Mouse (Mus musculus) adrenal gland, adult 2 months (tissue): ENCODE measurements around the gene Timm44. TPM values are rescaled to one million over a fixed set of nuclear protein-coding genes. Genes with fewer than 3 reads are reported as not detected.
"Not testable (repeated sequence)": the region's sequence is repeated elsewhere in the genome, so short reads cannot be mapped to it uniquely, and the experiment has no call there.

Experiments used
- DNase-seq: peaks from one replicate; pipeline ENCODE4 v3.0.0; 2021
- polyA plus RNA-seq: library from polyadenylated mRNA; depleted of rRNA; stranded (reverse); fragments of >200 nt; gene quantifications from 2 replicates; pipeline ENCODE4 v1.2.3, GENCODE M21; 2012
- total RNA-seq, 2 experiments: library from RNA; stranded (reverse); gene quantifications; 2 replicates each; pipeline ENCODE4 v1.2.3; 2021

The Timm44 gene
- total and polyA plus RNA-seq, 3 experiments = 76.8 to 98.6 (median 85.8) TPM

DNA sequence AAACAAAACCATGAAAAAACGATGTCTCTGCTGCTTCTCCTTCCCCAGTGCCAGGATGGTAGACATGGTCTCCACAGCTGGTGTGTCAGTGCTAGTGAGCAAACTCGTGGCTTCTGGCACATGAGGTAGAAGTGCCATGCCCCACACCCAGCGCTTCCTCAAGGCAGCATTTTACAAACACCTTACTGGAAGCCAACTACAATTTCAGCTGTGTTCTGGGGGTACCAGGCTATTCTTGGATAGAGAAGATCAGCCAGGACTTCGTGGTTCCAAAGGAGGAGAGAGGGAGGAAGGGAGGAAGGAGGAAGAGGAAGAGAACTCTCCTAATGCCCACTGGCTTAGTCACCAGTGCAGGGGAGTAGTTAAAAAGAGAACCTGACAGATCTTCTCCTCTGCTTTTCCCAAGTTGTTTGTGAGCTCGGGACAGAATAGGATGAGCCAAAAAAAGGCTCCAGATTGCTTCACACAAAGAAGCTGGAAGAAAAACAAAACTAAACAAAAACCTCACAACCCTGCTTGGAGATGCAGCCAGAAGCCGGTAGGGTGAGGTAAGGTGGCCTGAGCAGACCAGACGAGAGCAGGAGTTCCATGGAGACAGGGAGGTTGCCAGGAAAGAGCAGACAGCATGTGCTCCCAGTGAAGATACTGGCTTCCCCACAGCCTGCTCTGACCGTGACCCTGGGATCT is 12.5 kb downstream of the Timm44 start:
- no peak for DNase-seq

DNA sequence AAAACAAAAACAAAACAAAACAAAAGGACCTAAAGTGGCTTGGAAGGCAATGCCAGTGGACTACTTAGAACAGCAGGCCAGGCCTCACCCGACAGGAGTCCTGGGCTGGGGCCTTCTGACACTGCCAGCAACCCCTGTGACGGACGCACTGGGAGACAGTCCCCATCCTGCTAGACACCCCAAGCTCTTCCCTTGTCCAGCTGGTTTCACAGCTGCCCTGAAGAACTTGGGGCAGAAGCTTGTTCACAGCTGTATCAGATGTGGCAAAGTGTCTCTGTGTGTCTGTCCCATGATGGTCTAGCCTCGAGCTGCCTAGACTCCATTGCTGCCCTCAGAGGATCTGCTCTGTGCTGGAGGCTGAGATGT is 15.9 kb downstream of the Timm44 start:
- DNase-seq = no peak

DNA sequence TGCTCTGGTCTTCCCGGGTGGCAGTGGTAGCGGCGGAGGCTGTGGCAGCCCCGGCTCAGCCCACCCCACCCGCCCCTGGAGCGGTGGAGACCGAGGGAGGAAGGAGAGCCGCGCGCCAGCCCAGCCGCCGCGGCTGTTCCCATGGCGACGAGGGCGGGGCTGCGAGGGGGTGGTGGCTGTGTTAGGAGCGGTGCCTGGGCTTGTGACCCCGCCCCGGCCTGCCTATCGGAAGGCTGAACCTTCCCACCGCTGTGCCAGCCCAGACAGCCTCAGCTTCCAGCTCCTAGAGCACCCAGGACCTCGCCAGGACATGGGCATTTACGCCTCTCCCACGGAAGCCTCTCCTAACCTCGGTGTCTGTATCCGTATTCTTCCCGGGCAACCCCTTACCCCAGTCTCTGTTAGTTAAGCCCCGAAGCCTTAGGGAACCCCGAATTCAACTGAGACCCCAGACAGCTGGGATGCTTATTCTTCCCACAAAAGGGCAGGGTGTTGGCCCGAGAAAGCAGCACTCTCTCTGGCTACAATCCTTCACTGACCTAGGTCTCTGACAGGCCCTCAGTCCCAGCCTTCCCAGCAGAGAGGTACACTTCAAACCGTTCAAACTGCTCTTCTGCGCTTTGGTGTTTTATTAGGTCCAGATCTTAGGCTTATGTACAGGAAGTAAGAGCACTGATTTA is 16.4 kb downstream of the Timm44 start, which contains the start of gene Ctxn1:
TSS of gene Ctxn1 (minus strand) at position 150 of the 680 bp plus-strand sequence.
- DNase-seq = peak; percentile 98

DNA sequence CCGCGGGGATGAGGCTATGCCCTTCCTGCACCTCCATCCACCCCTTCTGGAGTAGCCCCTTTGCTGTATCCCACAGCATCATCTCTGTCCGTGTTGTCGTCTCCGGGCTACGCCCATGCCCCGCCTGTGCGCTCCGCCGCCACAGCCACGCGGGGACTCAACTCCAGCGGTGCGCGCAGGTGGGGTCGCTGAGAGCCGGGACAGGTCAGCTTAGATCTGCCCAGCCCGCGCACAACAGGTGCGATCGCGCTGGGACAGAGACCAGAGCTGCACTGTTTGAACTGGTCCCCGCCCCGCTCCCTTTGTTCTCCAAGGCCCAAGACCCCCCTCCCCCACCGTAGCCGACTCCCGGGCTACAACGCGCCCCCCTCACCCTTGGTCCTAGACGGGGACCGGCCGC is 17.0 kb downstream of the Timm44 start:
- no peak for DNase-seq

DNA sequence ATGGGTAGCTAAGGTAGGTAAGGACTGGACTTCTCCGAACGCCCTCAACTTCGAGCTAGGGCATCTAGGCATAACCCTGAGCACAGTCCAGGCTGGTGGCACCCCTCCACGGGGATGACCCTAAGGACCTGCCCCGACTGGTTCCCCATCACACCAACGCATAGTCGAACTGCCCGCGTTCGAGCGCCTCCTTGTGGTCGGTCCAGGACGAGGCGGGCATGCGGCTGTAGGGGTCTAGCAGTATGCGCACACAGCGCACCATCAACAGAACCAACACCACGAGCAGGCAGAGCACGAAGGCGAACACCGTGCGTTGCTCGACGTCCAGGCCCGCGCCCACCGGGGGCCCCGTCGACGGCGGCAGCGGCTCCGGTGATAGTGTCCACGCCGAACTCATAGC is 17.5 kb downstream of the Timm44 start:
- peak; percentile 67 for DNase-seq

DNA sequence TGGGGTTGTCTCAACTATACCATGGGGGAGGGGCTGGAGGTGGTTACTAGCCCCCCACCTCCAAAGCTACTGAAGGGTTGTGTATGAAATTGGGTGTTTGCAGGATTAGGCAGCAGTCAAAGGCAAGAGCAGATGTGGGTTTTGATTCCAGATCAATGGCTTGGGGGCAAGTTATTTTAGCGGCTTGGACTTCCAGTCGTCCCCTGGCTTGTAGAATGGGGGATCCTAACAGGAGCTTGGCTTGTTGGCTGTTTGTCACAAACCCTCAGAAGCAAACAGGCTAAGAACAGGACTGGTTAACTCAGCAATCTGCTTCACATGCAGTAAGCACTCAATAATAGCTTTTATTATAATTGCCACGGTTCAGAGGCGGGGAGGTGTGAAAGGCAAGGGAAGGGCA is 18.4 kb downstream of the Timm44 start:
- DNase-seq = no peak

DNA sequence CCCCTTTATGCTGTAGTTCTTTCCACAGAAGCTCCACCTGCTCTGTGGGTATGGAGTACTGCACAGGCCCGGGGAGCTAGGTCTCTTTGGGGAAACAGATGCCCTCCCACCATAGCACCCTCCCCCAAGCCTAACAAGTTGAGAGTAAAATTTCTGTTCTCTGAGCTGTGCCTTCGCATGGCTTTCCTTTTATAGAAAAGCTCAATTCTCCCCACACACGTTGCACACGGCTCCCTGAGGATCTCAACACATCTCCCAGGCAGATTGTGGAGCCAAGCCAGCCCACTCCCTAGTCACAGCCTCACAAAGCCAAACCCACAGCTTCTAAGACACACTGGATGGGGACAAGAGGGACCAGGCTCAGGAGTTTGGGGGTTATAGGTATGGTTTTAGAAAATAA is 18.8 kb downstream of the Timm44 start:
- no peak for DNase-seq

DNA sequence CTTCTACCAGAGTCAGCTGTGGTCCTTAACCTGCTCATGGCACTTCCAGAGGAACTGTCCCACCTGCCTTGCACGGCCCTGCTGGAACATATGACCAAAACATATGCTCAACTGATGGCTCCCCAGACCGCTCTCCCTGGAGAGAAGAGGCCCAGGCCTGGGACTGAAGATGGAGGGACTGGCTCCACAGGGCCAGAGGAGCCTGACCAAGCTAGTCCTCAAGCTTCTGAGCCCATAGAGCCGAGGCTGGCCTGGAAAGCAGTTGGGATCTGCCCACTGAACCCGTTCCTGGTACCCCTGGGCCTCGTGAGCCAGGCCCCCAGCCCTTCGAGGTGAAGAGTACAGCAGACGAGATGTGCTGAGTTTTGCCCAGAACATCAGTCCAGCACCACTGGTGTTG is 20.2 kb downstream of the Timm44 start:
- DNase-seq = not testable (repeated sequence)

DNA sequence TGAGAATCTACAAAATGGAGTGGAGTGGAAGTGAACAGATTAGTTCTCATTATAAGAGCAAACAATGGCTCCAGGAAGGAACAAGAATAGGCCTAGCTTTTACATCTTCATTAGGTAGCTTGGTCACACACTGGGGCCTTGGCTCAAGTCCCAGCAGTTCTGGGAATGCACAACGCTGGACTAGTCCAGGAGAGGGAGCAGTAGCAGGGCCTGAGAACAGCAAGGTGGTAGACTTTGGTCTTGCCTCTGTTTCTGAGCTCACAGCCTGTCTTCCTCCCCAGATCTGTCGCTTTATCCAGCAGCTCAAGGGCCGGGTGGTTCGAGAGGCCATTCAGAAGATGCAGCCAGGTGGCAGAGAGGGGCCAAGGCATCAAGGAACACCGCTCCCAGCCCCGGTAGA is 21.7 kb downstream of the Timm44 start:
- DNase-seq = peak; percentile 73

DNA sequence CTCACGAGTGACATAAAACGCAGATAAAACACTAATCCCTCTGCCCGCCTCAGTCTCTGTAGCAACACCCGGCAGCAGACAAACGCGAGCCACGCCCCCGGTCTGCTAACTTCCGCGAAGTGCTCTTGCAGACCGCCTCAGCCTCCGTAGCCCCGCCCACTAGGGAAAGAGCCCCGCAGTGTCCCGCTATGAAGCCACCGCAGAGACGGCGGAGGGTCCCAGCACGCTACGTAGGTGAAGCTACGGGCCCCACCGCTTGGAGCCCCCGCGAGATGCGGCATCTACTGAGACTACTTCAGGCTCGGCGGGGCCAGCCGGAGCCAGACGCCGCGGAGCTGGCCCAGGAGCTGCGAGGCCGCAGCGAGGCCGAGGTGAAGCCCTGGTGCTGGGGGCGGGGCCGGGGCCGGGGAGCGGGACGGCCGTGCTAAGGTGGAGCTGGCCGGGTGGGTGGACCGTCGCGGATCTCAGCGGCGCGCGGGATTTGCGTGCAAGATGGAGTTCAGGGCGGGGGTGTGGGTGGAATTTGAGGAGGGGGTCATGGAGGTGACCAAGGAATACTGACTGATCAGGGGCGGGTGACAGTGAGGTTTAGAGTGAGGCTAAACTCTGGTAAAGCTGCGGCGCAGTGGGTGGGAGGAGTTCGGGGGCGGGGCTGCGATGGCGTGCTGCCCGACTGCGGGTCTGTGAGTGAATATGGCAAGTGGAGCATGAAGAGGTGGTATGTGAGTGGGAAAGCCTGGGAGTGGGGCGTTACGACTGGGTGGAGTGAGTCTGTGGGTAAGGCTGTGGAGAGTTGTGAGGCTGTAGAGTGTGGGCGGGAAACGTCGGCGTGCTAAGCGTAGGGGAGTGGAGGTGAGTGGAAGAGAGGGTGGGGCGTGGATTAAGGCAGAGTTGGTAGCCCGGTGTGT is 22.5 kb downstream of the Timm44 start, which contains the start of gene Snapc2:
TSS of gene Snapc2 (plus strand) at position 147 of the 908 bp plus-strand sequence.
- peak; percentile 98 for DNase-seq

DNA sequence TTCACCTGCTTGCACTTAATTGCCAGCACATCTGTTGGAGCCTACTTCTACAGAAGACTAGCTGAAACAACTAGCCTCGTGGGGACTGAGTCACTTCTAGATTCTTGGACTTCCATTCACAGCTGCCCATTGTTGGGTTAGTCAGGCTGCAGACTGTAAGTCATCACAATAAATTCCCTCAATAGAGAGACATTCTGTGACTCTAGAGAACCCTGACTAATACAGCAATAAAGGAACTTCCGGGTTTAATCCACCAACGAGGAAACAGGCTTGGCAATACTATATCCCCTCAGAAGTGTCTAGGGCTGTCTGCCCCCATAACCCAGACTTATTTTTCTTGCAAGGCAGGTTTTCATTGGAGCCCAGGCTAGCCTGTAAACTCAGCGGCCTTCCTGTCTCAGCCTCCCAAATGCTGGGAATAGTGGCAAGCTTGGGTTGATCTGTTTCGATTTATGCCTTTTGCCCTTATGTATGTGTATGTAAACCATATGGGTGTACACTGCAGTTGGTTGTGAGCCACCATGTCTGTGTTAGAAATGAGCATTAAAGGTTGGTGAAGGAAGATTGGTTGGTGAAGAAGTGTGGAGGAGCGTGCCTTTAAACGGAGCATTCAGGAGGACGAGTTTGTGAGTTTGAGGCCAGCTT is 23.5 kb downstream of the Timm44 start:
- DNase-seq = peak; percentile 43

DNA sequence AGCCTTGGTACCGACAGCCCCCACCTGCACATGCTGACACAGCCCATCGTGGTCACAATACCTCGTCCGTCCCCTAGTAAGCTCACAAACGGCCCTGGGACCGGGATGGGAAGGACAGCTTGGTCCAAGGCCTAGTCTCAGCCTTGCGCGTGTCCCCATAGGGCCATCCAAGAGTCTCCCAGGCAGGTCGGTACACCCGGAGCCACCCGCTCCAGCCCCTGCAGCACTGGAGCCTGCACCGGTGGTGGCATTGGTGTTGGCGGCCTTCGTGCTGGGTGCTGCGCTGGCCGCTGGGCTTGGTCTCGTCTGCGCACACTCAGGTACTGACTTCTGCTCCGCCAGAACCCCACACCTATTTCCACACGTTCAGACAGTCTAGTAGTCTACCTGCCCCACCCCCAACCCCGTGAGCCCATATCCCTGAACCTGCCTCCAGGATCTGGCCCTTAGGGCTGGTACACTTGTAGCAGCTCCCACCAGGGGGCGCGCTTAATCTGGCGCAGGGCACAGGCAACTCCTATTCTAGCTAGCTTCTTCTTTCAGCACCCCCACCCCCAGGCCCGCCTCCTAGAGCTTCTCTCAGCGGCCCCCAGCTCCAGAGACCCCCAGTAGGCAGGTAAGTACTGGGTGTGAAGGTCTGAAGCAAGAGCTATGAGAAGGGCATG is 25.3 kb downstream of the Timm44 start:
- peak; percentile 90 for DNase-seq

DNA sequence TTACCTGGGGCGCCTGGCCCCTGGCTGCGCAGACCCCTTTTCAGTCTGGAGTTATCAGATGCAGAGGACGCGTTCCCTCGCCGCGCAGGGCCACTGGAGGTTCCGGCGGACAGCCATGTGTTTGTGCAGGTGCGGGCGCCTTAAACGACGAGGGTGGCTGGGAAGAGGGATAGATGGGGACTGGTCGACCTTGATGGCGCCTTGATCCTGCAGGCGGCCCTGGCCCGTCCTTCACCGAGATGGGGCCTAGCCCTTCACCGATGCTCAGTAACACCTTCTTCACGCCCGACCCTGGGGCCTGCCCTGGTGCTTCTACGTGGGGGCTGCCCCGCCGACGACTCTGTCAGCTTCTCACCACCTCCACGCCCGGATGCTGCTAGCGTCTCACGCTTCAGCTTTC is 26.5 kb downstream of the Timm44 start:
- DNase-seq = peak; percentile 75

DNA sequence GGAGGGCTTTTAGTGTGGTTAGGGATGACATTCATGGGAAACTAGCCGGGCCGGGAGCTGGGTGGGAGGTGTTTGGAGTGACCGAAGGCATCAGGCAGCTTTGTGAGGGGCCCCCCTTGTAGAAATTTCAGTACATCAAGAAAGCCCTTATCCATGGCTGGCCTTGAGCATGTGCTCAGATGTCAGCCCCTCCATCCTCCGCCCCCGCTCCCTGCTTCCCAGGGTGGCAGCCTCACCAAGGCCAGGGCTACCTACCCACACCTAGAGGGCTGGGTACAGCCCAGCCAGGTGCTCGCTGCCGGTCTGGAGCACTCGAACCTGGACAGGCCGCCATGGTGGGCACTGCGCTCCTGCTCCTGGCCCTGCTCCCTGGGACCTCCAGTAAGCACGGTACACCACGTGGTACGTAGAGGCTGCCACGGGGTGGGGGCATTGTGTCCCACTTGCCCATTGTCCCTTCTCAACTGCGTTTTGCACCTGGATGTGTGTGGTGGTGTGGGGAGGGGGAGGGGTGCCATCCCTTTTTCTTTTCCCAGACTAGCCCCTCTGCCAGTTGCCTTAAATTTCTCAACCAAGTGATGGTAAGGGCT is 27.7 kb downstream of the Timm44 start, which contains the start of gene Tgfbr3l:
TSS of gene Tgfbr3l (plus strand) at position 264 of the 590 bp plus-strand sequence.
- peak; percentile 56 for DNase-seq

DNA sequence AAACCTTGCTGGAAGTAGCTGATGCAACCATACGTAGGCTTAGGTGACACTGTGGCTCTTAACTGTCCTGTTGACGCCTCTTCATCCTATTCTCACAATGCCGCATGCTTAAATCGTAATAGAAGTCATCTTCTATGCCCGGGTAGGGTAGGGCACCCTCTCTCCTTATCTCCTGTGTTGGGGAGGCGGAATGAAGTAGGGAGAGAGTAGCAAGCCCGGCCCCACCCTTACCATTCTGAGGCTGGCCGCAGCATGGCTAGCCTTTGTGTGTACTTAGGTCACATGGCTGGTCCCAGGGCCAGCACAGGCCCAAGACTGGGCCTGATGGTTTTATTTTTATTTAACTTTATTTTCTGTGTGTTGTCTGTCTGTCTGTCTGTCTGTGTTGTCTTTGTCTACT is 28.5 kb downstream of the Timm44 start:
- DNase-seq = no peak

DNA sequence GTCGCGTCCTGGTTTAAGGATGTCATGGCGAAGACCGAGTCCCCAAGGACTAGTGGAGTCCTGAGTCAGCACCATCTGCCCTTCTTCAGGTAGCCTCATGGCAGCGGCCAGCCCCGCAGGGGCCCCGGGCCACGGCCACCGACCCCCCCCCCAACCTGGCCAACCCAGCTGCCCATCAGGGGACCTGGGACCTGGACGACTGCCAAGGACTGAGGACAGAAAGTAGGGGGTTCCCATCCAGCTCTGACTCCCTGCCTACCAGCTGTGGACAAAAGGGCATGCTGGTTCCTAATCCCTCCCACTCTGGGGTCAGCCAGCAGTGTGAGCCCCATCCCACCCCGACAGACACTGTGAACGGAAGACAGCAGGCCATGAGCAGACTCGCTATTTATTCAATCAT is 30.0 kb downstream of the Timm44 start:
- DNase-seq = no peak

DNA sequence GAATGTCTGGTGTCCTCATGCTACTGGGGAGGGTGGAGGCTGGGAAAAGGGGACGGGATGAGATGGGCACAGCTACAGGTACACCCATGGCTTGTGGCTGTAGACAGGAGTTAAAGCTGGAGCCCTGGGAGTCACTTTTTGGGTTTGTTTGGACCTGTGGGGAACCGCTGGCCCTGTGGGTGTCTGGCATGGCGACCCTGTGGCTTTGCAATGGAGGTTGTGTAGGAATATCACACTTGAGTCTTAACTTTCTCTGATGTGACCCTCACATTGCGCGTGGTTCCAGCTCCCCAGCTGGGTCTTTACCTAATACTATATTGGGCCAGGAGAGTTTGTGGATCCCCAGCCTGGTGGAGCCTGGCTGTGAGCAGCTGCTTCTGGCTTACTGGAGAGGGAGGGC is 30.7 kb downstream of the Timm44 start:
- DNase-seq = no peak

DNA sequence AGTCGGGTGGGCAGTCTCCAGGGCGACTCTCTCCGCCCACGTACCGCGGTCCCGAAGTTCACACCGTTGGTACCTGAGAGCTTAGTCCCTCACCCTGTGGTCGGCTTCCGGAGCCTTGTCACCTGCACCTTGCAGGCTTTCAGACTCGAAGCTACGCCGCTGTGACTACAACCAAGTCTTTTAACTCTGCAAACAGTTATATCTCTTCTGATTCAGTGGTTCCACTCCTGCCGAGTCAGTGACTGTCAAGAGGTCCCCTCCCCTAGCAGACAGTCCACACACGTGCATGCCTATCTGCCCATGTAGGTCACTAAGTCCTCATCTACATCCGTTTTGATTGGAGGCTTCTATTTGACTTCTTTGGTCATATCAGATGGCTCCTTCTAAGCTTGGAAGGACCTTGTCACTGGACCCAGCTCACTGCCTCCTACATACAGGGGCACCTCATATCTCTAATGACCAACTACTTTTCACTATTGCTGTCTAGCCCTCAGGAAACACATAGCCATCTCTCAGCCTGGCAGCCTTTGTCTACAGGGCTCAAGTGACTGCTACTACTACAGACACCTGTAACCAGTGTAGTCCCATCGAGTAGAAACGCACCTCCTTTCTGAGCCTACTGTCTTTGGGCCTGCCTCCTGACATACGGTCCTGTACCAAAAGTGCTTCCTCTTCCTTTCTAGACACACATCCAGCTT is 36.4 kb downstream of the Timm44 start:
- no peak for DNase-seq

DNA sequence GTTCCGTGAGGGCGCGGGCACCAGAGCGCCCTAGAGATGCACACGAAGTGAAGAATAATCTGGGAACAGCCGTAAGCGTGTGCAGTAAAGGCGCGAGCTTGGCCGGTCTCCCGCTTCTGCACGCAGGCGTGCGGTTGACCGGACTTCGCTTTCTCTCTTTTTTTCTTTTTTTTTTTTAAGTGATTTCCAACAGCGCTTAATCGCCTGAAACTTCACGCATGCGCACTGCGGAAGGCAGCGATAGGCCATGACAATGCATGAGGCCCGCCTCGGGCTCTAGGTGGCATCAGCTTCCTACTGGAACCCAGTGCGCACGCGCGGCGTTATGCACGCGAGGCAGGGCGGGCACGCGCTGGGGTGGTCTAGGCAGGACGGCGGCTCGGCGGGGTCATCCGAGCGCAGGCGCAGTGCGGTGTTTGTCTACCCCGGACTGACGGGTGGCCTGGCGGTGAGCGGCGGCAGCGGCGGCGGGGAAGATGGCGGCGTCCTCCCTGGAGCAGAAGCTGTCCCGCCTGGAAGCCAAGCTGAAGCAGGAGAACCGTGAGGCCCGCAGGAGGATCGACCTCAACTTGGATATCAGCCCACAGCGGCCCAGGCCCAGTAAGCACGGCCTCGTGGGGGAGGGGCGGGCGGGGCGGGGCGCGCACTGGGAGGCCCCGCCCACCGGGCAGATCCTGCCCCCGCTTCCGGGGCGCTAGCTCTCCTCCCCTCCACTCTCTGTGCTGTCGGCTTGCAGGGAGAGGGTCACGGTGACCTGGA is 37.1 kb downstream of the Timm44 start, which contains the start of the genes Map2k7 and Gm49320:
TSS of gene Map2k7 (plus strand) at position 307 of the 759 bp plus-strand sequence.
TSS of gene Gm49320 (plus strand) at position 432 of the 759 bp plus-strand sequence.
- peak; percentile 100 for DNase-seq
